Mouse (Mus musculus) olfactory bulb, adult 2 months (tissue): ENCODE results near the gene Sltm.

Experiments used
- CTCF ChIP-seq: fragments of 200-500 bp; IDR thresholded peaks from 2 replicates; pipeline ENCODE4 v1.5.1; 2012; ENCODE audit warnings: low read depth, mild to moderate bottlenecking, low read length, moderate library complexity; ENCODE audit not compliant: insufficient read depth
- POLR2A ChIP-seq: fragments of 200-500 bp; IDR thresholded peaks from 2 replicates; pipeline ENCODE4 v1.6.1; 2012; ENCODE audit warnings: mild to moderate bottlenecking, low read depth, low read length, moderate library complexity; ENCODE audit not compliant: insufficient read depth

DNA sequence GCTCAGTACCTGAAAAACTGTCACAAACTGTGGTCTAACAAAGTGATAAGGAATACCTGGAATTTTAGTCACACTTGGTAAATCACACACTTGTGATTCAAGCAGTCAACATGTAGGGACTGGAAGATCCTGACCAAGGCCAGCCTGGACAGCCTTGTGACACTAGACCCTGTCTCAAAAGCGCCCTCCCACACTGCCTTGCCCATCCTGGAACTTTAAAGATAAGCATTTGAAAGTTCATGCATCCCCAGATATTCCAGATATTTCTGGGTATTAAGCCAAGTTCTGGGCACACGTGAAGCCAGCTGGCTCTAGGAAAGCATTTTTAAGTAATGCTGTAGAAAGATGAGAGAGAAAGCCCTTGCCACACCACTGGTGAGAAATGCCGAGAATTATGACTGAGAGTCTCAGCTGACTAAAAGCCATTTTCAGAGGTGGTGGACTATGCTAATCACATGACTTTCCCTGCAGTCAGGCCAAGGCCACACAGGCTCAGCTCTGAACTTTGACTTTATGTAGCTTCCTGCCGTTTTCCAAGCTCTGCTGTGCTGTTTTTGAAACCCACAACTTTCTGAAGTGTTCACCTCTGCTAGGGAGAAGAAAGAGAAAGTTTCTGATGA, 32.5 kb upstream of the Sltm start:
- TF ChIP-seq POLR2A (no peak), CTCF (no peak)
